Mouse (Mus musculus) thymus, postnatal 25 days (tissue): Measurements from ENCODE around the gene Vmn2r25.
"Not testable (repeated sequence)": the region's sequence is repeated elsewhere in the genome, so short reads cannot be mapped to it uniquely, and the experiment has no call there.

Source experiments
- DNase-seq: peaks from one replicate; pipeline ENCODE4 v3.0.0; 2022

Vmn2r25 gene

DNA sequence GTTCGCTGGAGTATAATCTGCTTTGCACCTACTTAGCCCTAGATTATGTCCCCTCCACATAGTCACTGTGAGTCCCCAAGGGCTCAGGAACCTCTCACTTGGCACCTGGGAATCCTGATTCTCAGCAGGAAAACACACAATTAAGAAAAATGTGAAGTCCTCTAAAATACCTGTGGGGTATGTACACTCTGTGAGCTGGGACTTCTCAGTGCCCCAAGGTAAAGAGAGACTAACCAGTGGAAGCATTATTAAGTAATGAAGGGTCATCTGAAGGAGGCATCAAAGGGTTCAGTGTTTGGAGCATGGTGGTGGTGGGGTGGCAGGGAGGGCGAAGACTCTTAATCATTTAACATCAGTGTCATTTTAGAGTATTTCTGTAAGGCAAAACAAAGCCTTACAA is at the start of gene Vmn2r25:
Vmn2r25 (minus strand) TSS at position 101 of the 400 bp plus-strand sequence.
- not testable (repeated sequence) for DNase-seq

GRCm38 (mm10) chr6:123819951-123820350 is 33.3 kb downstream of the Vmn2r25 start:
- DNase-seq, result no peak

- not testable (repeated sequence) for DNase-seq
These were observed 43.0 kb downstream of the Vmn2r25 start for GRCm38 (mm10) chr6:123810291-123810690.

DNA sequence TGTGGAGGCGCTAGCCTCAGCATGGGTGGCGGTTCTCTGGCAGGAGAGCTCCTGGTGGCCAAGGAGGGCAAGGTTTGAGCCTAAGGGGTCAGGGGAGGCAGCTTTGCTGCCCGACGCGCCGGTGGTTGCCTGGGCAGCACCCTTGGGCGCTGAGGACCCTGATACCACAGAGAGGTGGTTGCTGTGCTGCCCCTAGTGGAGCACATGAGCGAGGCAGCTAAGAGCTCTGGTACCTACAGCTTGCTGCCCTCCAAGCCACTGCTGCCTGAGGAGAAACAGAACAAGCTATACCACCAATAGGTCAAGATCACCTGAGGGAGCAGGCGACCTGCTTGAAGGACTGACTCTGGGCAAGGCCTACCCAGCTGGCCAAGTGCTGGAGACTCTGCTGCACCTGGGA is 59.5 kb downstream of the Vmn2r25 start:
- no peak for DNase-seq

DNA sequence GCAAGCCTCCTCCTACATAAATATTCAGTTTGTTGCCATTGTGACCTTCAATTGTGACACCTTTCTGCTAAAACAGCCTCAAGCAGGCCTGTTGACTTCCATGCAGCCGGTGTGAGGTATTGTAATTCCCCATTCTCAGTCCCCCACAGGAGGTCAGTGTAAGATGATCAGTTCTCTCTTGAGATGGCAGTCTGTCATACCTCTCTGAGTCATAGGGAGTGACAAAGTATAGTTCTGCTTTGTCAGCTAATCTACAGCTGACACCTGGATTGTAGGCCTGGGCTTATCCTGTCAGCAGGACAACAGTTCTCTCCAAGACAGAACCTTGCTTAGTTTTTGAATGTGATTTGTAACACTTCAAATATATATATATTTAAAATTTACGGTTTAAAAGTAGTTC is 68.4 kb downstream of the Vmn2r25 start:
- no peak for DNase-seq

DNA sequence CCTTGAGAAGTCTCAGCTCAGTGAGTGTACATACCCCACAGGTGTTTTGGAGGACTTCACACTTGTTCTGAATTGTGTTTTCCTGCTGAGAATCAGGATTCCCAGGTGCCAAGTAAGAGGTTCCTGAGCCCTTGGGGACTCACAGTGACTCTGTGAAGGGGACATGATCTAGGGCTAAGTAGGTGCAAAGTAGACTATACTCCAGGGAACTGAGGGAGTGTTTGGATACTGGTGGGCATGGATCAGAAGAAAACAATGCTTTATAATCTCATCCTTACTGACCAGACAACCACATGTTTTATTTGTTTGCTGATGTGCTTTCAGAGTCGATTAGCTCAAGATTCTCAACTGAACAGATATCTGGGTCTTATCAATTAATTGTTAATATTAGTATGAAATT is 74.7 kb downstream of the Vmn2r25 start, which contains the start of gene Vmn2r24:
Vmn2r24 (plus strand) TSS at position 301 of the 400 bp plus-strand sequence.
- no peak for DNase-seq
